ENCODE assay signal across 29 mouse cellular contexts in the genomic region with DNA sequence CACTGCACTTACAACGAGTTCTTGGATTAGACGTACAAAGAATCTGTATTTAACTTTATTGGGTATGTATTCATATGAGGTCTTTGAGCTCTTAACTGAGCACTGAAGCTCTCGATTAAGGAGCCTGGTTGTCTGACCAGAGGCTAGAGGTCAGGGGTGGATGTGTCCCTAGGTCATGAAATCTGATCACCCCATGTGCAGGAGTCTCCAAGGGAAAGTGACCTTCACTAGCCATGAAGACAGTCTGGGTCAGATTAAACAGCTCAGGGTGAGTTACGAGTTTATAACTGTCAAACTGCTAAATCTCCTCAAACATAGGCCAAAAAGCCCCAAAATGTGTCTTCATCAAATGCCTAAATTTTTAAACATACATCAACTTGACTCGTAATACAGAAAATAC.
"Had no signal": no experiment of that assay in that cellular context is flagged by ENCODE, and none has a peak within 500 bp of the region (broad histone marks: within the 10 kb centered on the region; RNA-seq: fewer than 3 reads in every experiment).

No protein-coding gene starts in this region.

- H3K27ac ChIP-seq: gastrocnemius, adult 2 months; heart, adult 2 months; heart, embryonic 13.5 days; heart, embryonic 15.5 days; hindbrain, embryonic 12.5 days; hindbrain, embryonic 14.5 days; intestine, embryonic 15.5 days; kidney, embryonic 15.5 days; kidney, postnatal 0 days; limb, embryonic 13.5 days; limb, embryonic 15.5 days; liver, embryonic 12.5 days; liver, embryonic 14.5 days had no signal

- H3K9ac ChIP-seq: heart, embryonic 13.5 days; heart, embryonic 15.5 days; hindbrain, embryonic 12.5 days; hindbrain, embryonic 14.5 days; intestine, embryonic 15.5 days; kidney, embryonic 15.5 days; limb, embryonic 13.5 days; limb, embryonic 15.5 days; liver, embryonic 12.5 days; liver, embryonic 14.5 days had no signal

- ATAC-seq: hindbrain, embryonic 16.5 days; inflammation-experienced regulatory T-cells, adult 6 months; intestine, embryonic 15.5 days; intestine, postnatal 0 days; liver, embryonic 12.5 days had no signal

- H3K27me3 ChIP-seq: heart, embryonic 13.5 days; heart, embryonic 15.5 days; hindbrain, embryonic 12.5 days; kidney, embryonic 15.5 days; limb, embryonic 13.5 days; limb, embryonic 15.5 days; liver, embryonic 12.5 days had no signal

- H3K9me3 ChIP-seq: heart, embryonic 13.5 days; heart, embryonic 15.5 days; hindbrain, embryonic 10.5 days; hindbrain, embryonic 12.5 days; intestine, embryonic 15.5 days; kidney, embryonic 15.5 days; limb, embryonic 13.5 days; limb, embryonic 15.5 days; liver, embryonic 12.5 days had no signal

- H3K36me3 ChIP-seq: heart, embryonic 13.5 days; heart, embryonic 15.5 days; hindbrain, embryonic 10.5 days; hindbrain, embryonic 12.5 days; intestine, embryonic 15.5 days; kidney, embryonic 15.5 days; limb, embryonic 13.5 days; limb, embryonic 15.5 days; liver, embryonic 12.5 days had no signal

- DNase-seq: gastrocnemius, adult 2 months; gastrocnemius, postnatal 10 days; gastrocnemius, postnatal 25 days; heart, adult 2 months; heart, postnatal 14 days; heart, postnatal 4 days; kidney, adult 18-20 months; kidney, adult 9 months; kidney, postnatal 14 days; kidney, postnatal 36 days; layer of hippocampus, adult 9-11 months; layer of hippocampus, postnatal 36 days; left cerebral cortex, postnatal 4 days had no signal

- H3K4me3 ChIP-seq: gastrocnemius, adult 2 months; heart, adult 2 months; heart, embryonic 13.5 days; heart, embryonic 15.5 days; hindbrain, embryonic 10.5 days; hindbrain, embryonic 12.5 days; intestine, embryonic 15.5 days; kidney, embryonic 15.5 days; limb, embryonic 13.5 days; limb, embryonic 15.5 days; liver, embryonic 12.5 days had no signal

- H3K4me1 ChIP-seq: hindbrain, embryonic 12.5 days; limb, embryonic 13.5 days; limb, embryonic 15.5 days had no signal

- H3K4me2 ChIP-seq: heart, embryonic 11.5 days; heart, embryonic 13.5 days; heart, embryonic 15.5 days; hindbrain, embryonic 12.5 days; hindbrain, embryonic 14.5 days; intestine, embryonic 15.5 days; kidney, embryonic 15.5 days; limb, embryonic 13.5 days; limb, embryonic 15.5 days; liver, embryonic 12.5 days had no signal
